Mouse (Mus musculus) left cerebral cortex, postnatal 25 days (tissue): Measurements from ENCODE around the gene Olfr876. TPM values are rescaled to one million over a fixed set of nuclear protein-coding genes. Genes with fewer than 3 reads are reported as not detected.

Source experiments
- total RNA-seq, 2 experiments: library from RNA; stranded (reverse); gene quantifications; 2 replicates each; pipeline ENCODE4 v1.2.3; 2021

Gene Olfr876
- total RNA-seq, 2 experiments from 2014 or later: not detected

Other genes starting within 250 kb of the Olfr876 start
- 10 to 100 TPM; 20.3 to 24.2 TPM for gene Siae, start 247.3 kb upstream of the Olfr876 start, total RNA-seq
- 1 to 10 TPM; 1.1 to 1.7 TPM for gene Spa17, start 189.3 kb upstream of the Olfr876 start, total RNA-seq
- gene Tbrg1, start 145.7 kb upstream of the Olfr876 start, total RNA-seq: 10 to 100 TPM; 53.0 to 54.5 TPM
- not detected for gene Panx3, start 133.8 kb upstream of the Olfr876 start, total RNA-seq
- gene Olfr160, start 86.8 kb upstream of the Olfr876 start, total RNA-seq: not detected
- gene Olfr874, start 57.9 kb upstream of the Olfr876 start, total RNA-seq: not detected
- gene Olfr875, start 31.2 kb upstream of the Olfr876 start, total RNA-seq: not detected
- under 1 TPM in 1 of 2 experiments, not detected in 1; 0.16 TPM for gene Olfr877, start 51.2 kb downstream of the Olfr876 start, total RNA-seq
- not detected for gene Olfr145, start 93.7 kb downstream of the Olfr876 start, total RNA-seq
- gene Olfr878, start 114.8 kb downstream of the Olfr876 start, total RNA-seq: under 1 TPM in 1 of 2 experiments, not detected in 1; 0.16 TPM
- gene Olfr881, start 188.8 kb downstream of the Olfr876 start, total RNA-seq: not detected
- not detected for gene Olfr883, start 222.8 kb downstream of the Olfr876 start, total RNA-seq
- gene Olfr884, start 243.5 kb downstream of the Olfr876 start, total RNA-seq: not detected